Mouse (Mus musculus): ENCODE data around the gene Fam19a3.
"Not testable (repeated sequence)": the region's sequence is repeated elsewhere in the genome, so short reads cannot be mapped to it uniquely, and the experiment has no call there.

Fam19a3 gene

GRCm38 (mm10) chr3:104781471-104781903, at the start of gene Fam19a3:
Fam19a3 (minus strand) TSS chr3:104781840.
- DNase-seq (ENCODE audit: low spot score in 2 of 2), result no peak

DNA sequence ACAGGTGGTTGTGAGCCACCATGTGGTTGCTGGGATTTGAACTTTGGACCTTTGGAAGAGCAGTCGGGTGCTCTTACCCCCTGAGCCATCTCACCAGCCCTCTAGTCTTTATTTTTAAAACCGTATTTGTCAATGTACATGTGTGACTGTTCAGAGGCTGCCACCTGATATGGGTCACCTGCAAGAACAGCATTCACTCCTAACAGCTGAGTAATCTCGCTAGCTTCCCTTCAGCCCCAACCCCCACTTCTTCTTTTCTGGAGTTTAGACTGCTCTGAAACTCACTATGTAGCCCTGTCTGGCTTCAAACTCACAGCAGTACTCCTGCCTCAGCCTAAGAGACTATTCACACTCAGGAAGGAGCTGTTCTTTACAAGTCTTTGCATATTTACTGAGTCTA, 40.8 kb upstream of the Fam19a3 start:
- no peak for DNase-seq (ENCODE audit: low spot score in 2 of 2)

GRCm38 (mm10) chr3:104820426-104820825, 38.8 kb upstream of the Fam19a3 start:
- no peak for DNase-seq (ENCODE audit: low spot score in 2 of 2)

DNA sequence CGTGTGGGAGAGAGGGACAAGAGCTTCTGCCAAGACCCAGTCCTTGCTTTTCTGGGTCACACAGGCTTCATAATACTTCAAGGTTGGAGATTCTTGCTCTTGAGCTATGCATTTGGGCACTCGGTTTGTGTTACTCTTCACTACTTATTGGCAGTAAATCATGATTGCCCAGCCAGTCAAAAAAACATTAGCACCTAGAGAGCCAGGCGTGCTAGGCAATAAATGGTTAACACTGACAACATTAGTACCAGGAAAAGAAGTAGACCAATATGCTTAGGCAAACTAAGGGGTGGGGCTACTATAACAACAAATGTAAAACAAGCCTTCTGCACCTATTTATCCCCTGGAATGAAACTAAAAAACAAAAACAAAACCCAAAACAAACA, 37.1 kb upstream of the Fam19a3 start:
- DNase-seq (ENCODE audit: low spot score in 2 of 2), result no peak

DNA sequence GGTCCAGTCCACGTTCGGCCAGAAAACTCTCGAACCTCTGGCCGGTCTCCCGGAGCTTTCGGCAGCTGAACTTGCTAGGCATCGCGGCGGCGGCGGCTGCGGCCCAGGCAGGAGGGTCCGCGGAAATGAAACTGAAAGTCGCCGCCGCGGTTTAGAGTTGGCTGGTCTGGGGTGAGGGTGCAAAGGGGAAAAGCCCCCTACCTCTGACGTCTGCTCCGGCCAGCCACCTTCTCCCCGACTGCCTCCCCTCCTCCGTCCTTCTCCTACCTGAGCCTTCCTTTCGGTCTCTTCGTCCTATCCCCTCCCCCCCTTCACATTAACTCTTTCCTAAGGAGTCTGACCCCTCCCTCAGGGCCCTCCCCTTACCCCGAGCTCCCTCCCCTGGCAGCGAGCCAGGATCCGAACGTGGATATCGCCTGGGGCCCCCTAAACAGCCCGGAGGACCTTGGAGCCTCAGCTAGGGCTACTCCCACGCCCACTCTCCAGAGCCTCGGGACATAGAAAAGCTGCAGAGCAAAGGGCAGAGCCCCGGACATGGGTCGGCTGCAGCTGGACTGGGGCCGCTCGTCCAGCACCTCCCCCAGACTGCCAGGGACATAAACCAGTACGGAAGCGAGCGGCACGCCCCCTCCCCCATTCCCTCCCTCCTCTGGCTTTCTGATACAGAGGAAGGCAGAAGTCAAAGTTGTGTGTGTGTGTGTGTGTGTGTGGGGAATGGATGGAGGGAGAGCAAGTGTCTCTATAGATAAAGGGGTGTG, 36.5 kb upstream of the Fam19a3 start, which contains the start of gene Mov10:
Gene Mov10 (minus strand): TSS at position 573 of the 758 bp plus-strand sequence.
- peak in 1 of 2 experiments; percentile 29 for DNase-seq (ENCODE audit: low spot score in 2 of 2)

DNA sequence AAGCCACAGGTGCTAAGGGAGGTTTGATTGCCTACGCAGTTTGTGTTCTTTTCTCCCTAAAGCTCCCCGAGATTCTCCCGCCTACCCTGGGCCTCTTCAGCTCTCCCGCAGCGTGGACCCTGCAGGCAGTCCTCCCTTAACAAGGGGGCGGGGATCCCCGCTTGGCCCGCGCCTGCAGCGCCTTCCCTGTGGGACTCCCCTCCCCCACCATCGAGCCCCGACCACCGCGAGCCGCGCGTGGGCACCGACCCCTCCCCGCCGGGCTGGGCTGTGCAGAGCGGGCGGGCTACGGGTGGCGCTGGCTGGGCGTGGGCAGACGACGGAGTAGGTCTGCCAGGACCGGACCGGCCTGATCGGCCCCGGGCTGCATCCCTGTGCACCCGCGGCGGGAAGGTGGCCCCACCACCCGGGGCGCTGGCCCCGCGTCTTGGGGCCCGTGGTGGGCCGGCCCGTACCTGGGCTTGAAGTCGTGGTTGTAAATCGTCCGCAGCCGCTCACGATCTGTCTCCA, 35.9 kb upstream of the Fam19a3 start:
- DNase-seq (ENCODE audit: low spot score in 2 of 2), result peak in 1 of 2 experiments; percentile 41

DNA sequence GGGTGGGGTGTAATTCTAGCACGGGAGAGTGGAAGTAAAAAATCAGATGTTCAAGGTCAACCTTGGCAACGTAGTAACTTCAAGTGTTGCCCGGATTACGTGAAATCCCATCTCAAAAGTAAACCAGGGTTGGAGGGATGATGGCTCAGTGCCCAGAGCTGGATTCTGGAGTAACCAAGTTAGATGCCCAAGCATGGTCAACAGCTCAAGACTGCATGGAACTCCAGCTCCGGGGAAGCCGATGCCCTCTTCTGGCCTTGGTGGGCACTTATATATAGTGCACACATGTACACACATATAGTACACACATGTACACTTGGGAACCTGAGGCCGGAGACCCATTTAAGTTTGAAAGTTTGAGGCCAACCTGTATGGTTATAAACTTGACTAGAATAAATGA, 34.5 kb upstream of the Fam19a3 start:
- no peak for DNase-seq (ENCODE audit: low spot score in 2 of 2)

DNA sequence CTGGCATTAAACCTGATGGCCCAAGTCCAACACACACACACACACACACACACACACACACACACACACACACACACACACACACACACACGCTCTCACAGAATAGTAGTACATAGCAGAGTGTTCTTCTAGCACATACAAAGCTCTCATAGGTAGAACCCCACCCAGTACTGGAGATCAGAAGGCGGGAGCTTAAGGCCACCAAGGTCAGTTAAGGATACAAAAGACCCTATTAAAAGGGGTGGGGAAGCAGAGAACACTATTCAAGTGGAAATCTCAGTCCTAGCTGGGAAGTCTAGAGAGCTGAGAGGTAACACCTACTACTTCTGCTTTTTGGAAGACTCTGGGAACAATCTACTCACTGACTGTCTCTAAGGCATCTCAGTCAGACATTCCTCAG, 33.7 kb upstream of the Fam19a3 start:
- DNase-seq (ENCODE audit: low spot score in 2 of 2), result no peak

GRCm38 (mm10) chr3:104814746-104815145, 33.1 kb upstream of the Fam19a3 start:
- DNase-seq (ENCODE audit: low spot score in 2 of 2), result no peak

GRCm38 (mm10) chr3:104813227-104813626, 31.6 kb upstream of the Fam19a3 start:
- not testable (repeated sequence) for DNase-seq (ENCODE audit: low spot score in 2 of 2)

GRCm38 (mm10) chr3:104812254-104812653, 30.6 kb upstream of the Fam19a3 start:
- DNase-seq (ENCODE audit: low spot score in 2 of 2), result no peak

- no peak for DNase-seq (ENCODE audit: low spot score in 2 of 2)
These were observed 30.1 kb upstream of the Fam19a3 start for GRCm38 (mm10) chr3:104811752-104812151.

DNA sequence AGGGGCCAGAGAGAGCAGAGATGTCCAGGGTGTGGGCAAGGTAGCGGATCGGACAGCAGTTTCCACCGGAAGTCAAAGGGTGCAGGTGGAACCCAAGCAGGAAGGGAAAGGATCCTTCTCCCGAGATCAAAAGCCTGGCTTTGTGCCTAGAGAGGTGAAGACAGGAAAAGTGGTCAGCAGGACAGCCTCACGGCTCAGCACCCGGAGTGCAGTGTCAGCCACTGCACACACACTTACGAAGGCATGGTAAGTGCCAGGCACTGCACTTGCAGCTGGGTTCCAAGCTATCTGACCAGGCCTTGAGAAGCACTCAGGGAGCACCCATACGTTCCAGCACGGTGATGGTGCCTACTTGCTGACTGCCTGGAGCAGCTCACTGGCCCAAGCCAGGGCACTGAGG, 23.9 kb upstream of the Fam19a3 start:
- no peak for DNase-seq (ENCODE audit: low spot score in 2 of 2)

DNA sequence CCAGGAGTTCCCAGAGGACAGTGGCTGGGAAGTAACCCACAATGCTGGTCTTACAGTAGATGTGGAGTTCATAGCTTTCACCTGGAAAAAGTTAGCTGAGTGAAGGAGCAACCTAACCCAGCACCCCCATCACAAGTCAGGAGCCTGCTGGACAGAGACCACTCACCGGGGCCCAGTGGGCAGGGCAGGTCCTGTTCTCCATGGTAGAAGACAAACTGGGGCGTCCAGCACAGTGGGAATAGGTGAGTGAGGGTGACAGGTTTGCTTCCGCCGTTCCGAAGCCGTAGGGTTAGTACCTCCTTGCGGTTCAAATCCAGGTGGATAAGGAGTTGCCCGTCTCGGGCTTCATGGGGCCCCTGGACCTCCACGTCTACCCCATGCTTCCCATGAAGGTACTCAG, 22.7 kb upstream of the Fam19a3 start:
- DNase-seq (ENCODE audit: low spot score in 2 of 2), result no peak

DNA sequence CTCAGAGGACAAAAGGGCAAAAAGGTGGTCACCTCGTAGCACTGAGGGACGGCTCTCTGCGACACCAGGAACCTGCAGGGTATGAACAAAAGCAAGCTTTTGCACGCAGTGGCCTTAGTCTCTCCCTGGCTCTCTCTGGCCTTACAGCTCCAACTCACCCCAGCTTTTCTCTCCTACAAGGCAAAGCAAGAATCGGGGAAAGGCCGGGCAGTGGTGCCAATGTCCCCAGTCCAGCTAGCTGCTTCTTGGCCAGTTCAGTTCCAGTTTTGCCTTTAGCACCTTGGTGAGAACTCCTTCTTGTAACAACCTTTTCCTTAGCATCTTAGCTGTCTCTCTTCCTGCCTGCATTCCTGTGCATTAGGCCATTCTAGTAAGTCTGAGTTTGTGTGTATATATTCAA, 19.8 kb upstream of the Fam19a3 start:
- DNase-seq (ENCODE audit: low spot score in 2 of 2), result no peak

- DNase-seq (ENCODE audit: low spot score in 2 of 2), result no peak
These were observed 19.0 kb upstream of the Fam19a3 start for GRCm38 (mm10) chr3:104800681-104801080.

GRCm38 (mm10) chr3:104796430-104797082, 14.9 kb upstream of the Fam19a3 start:
- no peak for DNase-seq (ENCODE audit: low spot score in 2 of 2)

DNA sequence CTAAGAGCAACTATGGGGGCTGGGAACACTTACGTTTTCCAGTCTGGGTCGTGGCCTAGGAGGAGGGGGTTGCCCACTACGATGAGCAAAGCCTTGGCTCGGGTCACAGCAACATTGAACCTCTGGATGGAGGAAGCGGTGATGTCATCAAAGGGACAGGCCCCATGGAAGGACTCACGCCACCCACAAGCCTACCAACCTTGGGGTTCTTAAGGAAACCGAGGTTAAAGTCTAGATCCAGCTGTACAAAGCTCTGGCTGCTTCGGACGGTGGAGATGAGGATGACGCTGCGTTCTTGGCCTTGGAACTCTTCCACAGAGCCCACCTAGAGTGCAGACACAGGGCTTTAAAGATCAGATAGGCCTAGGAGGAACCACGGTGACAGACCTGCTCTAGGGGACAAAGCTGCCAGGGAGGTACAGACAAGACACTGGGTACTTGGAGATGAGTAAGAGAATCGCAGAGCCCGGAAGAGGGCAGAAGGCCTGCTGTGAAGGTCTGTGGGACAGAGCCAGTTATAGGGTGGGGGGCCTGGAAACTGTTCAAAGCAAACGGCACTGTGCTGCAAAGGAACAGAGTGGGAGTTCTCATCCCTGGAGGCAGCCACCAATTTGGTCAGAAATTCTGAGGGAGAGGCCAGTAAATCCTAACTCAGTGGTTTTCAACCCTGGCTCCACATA, 14.2 kb upstream of the Fam19a3 start:
- DNase-seq (ENCODE audit: low spot score in 2 of 2), result no peak

GRCm38 (mm10) chr3:104794953-104795470, 13.4 kb upstream of the Fam19a3 start:
- no peak for DNase-seq (ENCODE audit: low spot score in 2 of 2)

DNA sequence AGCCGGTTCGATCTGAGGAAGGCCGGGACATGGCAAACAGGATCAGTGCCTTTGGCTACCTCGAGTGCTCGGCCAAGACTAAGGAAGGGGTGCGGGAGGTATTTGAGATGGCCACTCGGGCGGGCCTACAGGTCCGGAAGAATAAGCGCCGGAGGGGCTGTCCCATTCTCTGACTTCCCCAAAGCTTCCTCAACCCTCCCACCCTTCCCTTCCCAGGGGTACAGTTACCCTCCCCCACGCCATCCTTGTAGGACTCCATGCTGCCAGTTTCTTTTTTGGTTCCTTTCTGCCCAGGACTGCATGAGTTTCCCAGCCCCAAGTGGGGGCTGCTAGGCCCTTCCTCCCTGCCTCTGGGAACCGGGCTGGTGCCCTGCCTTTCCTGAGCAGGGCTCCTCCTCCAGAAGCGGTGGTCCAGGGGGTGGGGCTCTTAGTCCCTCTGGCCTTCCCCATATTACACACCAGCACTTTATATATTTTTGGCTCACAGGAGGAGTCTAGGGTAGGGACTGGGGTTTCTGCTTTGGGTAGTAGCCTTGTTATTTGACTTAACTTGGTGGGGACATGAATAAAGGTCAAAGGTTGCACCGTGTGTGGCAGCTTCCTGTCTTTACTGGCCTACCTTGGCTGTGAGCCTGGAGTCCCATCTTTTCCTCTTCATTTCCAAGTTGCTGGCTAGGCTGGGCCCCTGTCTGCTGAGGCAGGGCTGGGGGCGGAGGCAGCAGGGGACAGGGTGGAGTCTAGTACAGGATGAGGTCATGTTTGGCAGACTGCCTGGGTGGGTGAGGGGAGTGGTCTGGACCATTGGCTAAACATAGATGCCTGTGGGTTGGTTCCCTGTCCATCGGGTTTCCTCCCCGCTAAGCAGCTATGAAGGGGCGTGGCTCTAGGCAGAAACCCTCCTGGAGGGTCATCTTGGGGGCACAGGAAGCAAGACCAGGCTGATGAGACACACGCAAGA, 12.5 kb upstream of the Fam19a3 start:
- peak; percentile 71 to 85 for DNase-seq (ENCODE audit: low spot score in 2 of 2)

Measured in frontal cortex, postnatal 14 days (tissue).